Mouse (Mus musculus): ENCODE data around the gene Rab11a. TPM values are rescaled to one million over a fixed set of nuclear protein-coding genes. Genes with fewer than 3 reads are reported as not detected.

Gene Rab11a
- 375 and 422 TPM in 2 replicates for polyA plus RNA-seq (2012; rRNA removed)

DNA sequence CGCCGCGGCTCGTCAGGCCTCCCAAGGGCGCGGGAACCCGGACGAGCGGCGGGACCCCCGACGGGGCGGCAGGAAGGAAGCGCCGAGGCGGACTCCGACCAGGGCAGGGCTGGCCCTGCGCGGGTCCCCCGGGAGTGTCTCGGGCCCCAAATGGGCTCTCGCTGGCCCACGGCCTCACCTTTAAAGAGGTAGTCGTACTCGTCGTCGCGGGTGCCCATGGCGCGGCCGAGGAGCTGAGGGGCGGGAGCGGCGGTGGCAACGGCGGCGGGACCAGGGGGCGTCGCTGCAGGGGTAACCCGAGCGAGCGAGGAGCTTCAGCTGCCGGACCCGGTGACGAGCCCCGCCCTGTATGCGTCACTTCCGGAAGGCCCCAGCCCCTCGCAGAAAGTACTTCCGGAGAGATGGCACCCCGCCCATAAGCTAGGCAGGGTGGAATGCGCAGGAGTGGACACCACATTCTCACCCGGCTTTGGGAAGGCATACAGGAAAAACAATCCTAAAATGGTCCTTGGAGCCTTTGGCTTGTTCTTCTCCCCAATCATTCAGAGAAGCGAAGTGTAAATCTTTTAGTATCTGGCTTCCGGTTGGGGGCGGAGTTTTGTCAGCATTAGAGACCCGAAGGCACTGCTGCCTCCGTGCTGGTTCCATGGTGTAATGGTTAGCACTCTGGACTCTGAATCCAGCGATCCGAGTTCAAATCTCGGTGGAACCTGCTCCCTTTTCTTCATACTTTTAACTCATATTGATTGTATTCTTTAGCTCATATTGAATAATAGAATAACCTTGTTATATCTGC, at the start of gene Rab11a:
Gene Rab11a, minus strand, starts transcription at position 353 of the 796 bp plus-strand sequence.

Other genes with a start within 250 kb of the Rab11a start
- 15.8 and 17.6 TPM in 2 replicates for gene Dennd4a, start 73.6 kb upstream of the Rab11a start, polyA plus RNA-seq (2012; rRNA removed)
- gene Slc24a1, start 213.8 kb upstream of the Rab11a start, polyA plus RNA-seq (2012; rRNA removed), result 0.09 and 0.16 TPM in 2 replicates
- gene Ints14, start 223.1 kb upstream of the Rab11a start, polyA plus RNA-seq (2012; rRNA removed), result 27.6 and 29.4 TPM in 2 replicates